Mouse (Mus musculus): ENCODE results near the gene Klhl40. TPM values are rescaled to one million over a fixed set of nuclear protein-coding genes. Genes with fewer than 3 reads are reported as not detected.

Gene Klhl40
- polyA plus RNA-seq, 1 experiment from 2014 or later = 2.1 TPM

DNA sequence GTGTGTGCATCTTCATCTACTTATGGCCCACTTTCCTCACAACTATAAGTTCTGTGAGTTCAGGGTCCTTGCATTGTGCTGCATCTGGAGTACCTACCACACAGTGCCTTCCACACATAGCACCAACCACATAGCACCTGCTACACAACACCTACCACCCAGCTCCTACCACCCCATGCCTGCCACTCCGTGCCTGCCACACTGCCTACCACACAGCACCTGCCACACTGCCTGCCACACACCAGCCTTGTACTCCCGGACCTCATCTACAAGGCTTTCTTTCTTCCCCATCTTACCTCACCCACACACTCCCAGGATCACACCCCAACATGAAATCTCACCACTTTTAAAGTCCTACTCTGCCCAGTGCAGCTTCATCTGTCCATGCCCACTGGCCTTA, 9.0 kb downstream of the Klhl40 start:
- Histone ChIP-seq H3K4me2 (replicated peaks) (no peak overlapping the region), H3K4me3 (no peak overlapping the region), H3K27ac (no peak overlapping the region), H3K4me1 (0 out of 2 replicates have a peak, but pooled peaks cover 3% of the 10 kb centered on the region), H3K9ac (no peak overlapping the region), H3K27me3 (replicated peaks) (no peaks in the 10 kb centered on the region), H3K36me3 (no peaks in the 10 kb centered on the region), H3K9me3 (no peaks in the 10 kb centered on the region)
- 77% methylated on average over 2 of the region's 2 CpGs for WGBS
- no peak for ATAC-seq (ENCODE audit: low FRiP score, low read depth)

DNA sequence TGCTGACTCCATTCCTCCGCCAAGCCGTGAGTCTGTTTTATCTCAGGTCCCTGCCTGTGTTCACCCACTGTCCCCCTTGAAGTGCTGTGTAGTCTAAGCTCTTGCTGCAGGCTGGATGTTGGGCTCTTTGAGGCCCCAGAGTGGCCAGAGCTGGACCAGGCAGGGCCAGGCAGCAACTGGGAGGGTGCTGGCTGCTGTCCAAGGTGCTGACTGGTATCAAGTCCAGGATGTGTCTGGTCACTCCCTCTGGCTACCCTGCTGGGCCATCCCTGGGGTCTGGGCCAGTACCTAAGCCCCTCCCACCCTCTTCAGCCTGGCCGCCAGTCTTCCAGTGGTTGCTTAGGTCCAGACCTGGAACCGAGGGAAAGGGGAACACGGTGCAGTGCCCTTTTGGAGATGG, 13.8 kb downstream of the Klhl40 start:
- H3K4me1 ChIP-seq = 0 out of 2 replicates have a peak, but pooled peaks cover 5% of the 10 kb centered on the region
- H3K9ac ChIP-seq = no peak overlapping the region
- no peak overlapping the region for H3K4me3 ChIP-seq
- WGBS = 15% methylated on average over 5 of the region's 5 CpGs
- no peak overlapping the region for H3K27ac ChIP-seq
- H3K4me2 ChIP-seq (replicated peaks) = no peak overlapping the region
- H3K36me3 ChIP-seq = no peaks in the 10 kb centered on the region
- H3K27me3 ChIP-seq (replicated peaks) = no peaks in the 10 kb centered on the region
- H3K9me3 ChIP-seq = no peaks in the 10 kb centered on the region
- no peak for ATAC-seq (ENCODE audit: low FRiP score, low read depth)

DNA sequence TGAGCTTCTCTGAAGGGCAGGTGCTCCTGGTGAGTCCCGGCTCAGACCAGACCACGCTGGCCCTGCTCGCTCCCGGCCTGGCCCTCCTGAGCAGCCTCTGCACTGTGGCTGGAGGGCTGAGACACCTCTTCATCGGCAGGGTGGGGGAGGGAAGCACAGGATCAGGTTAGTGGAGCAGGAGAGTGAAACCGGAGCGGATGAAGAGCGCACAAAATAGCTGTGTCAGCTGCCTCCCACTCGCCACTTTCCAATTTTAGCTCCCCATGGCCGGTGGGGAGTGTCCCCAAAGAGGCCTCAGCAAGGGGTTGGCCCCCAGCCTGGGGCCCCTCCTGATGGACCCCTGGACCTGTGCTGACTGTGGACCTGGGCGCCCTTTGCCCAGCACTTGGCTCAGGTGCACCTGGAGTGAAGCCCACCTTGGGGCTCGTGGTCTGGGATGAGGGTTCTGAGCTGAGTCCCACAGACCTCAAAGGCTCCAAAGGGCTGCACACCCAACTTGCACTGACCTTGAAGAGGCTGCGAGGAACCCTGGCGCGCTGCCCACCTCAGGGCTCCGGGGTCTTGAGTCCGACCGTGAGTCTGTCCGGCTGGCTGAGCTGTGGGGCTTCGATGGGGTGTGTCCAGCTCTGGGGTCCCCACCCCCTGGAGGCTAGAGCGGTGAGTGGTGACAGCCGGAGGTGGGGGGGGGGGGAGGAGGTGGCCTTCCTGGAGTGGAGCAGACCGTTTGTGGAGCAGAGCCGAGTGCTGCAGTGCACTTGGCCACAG, 14.5 kb downstream of the Klhl40 start, which contains the start of gene Hhatl:
Hhatl (minus strand) TSS at position 751 of the 765 bp plus-strand sequence.
- Histone ChIP-seq H3K9ac (no peak within 1 kb of the TSS), H3K4me2 (replicated peaks) (no peak within 1 kb of the TSS), H3K27ac (no peak within 1 kb of the TSS), H3K36me3 (no peaks in the 10 kb centered on the region), H3K27me3 (replicated peaks) (no peaks in the 10 kb centered on the region), H3K4me1 (0 out of 2 replicates have a peak, but pooled peaks cover 5% of the 10 kb centered on the region), H3K4me3 (no peak within 1 kb of the TSS), H3K9me3 (no peaks in the 10 kb centered on the region)
- WGBS = 53% methylated on average over 24 of the region's 24 CpGs
- ATAC-seq (ENCODE audit: low FRiP score, low read depth) = no peak

- Histone ChIP-seq H3K27me3 (replicated peaks) (0 out of 2 replicates have a peak, but pooled peaks cover 5% of the 10 kb centered on the region), H3K4me1 (peaks cover 3% of the 10 kb centered on the region; the same call in 1 of the 2 replicates), H3K9me3 (no peaks in the 10 kb centered on the region), H3K27ac (no peak overlapping the region), H3K9ac (no peak overlapping the region), H3K36me3 (no peaks in the 10 kb centered on the region), H3K4me2 (replicated peaks) (no peak overlapping the region), H3K4me3 (no peak overlapping the region)
- no peak for ATAC-seq (ENCODE audit: low FRiP score, low read depth)
- 42% methylated on average over 1 of the region's 1 CpGs for WGBS
These were observed 17.6 kb downstream of the Klhl40 start for GRCm38 (mm10) chr9:121794972-121795539.

DNA sequence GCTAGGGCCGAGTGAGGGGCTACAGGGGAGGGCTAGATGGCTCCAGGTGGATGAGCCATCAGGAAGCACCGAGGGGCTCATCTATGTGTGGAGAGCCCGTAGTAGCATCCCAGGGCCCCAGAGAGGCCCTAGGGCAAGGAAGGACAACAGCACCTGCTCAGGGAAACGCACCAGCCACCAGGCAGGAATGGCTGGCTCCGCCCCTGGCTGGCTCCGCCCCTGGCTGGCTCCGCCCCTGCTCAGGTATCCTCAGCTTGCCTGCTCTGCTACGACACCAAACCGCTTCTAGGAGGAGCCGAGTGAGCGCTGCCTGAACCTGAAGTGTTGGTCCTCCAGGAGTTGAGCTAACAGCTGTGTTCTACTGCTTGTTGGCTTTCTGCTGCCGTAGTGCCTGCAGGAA, 20.3 kb downstream of the Klhl40 start:
- Histone ChIP-seq H3K4me3 (no peak overlapping the region), H3K4me2 (replicated peaks) (no peak overlapping the region), H3K36me3 (no peaks in the 10 kb centered on the region), H3K9ac (no peak overlapping the region), H3K27ac (no peak overlapping the region), H3K9me3 (no peaks in the 10 kb centered on the region), H3K4me1 (peaks cover 5% of the 10 kb centered on the region; the same call in 1 of the 2 replicates), H3K27me3 (replicated peaks) (0 out of 2 replicates have a peak, but pooled peaks cover 5% of the 10 kb centered on the region)
- 15% methylated on average over 12 of the region's 12 CpGs for WGBS
- ATAC-seq (ENCODE audit: low FRiP score, low read depth) = no peak

- Histone ChIP-seq H3K36me3 (no peaks in the 10 kb centered on the region), H3K27ac (no peak overlapping the region), H3K27me3 (replicated peaks) (0 out of 2 replicates have a peak, but pooled peaks cover 5% of the 10 kb centered on the region), H3K9ac (no peak overlapping the region), H3K4me2 (replicated peaks) (no peak overlapping the region), H3K9me3 (no peaks in the 10 kb centered on the region), H3K4me1 (peaks cover 10% of the 10 kb centered on the region; the same call in 1 of the 2 replicates), H3K4me3 (no peak overlapping the region)
- no peak for ATAC-seq (ENCODE audit: low FRiP score, low read depth)
- WGBS = 53% methylated on average over 6 of the region's 6 CpGs
These were observed 21.6 kb downstream of the Klhl40 start for GRCm38 (mm10) chr9:121798887-121799520.

- H3K27ac ChIP-seq = no peak overlapping the region
- no peaks in the 10 kb centered on the region for H3K9me3 ChIP-seq
- 0 out of 2 replicates have a peak, but pooled peaks cover under 1% of the 10 kb centered on the region for H3K27me3 ChIP-seq (replicated peaks)
- no peak overlapping the region for H3K9ac ChIP-seq
- no peak overlapping the region for H3K4me2 ChIP-seq (replicated peaks)
- 69% methylated on average over 7 of the region's 7 CpGs for WGBS
- no peaks in the 10 kb centered on the region for H3K36me3 ChIP-seq
- no peak for ATAC-seq (ENCODE audit: low FRiP score, low read depth)
- no peak overlapping the region for H3K4me3 ChIP-seq
- peaks cover 16% of the 10 kb centered on the region for H3K4me1 ChIP-seq
These were observed 25.3 kb downstream of the Klhl40 start for GRCm38 (mm10) chr9:121802747-121803146.

- Histone ChIP-seq H3K27me3 (replicated peaks) (no peaks in the 10 kb centered on the region), H3K9ac (no peak overlapping the region), H3K4me2 (replicated peaks) (no peak overlapping the region), H3K4me1 (peaks cover 51% of the 10 kb centered on the region), H3K36me3 (no peaks in the 10 kb centered on the region), H3K9me3 (no peaks in the 10 kb centered on the region), H3K27ac (no peak overlapping the region), H3K4me3 (no peak overlapping the region)
- 76% methylated on average over 1 of the region's 1 CpGs for WGBS
- no peak for ATAC-seq (ENCODE audit: low FRiP score, low read depth)
These were observed 30.1 kb downstream of the Klhl40 start for GRCm38 (mm10) chr9:121807546-121807945.

- ATAC-seq (ENCODE audit: low FRiP score, low read depth) = no peak
- Histone ChIP-seq H3K36me3 (no peaks in the 10 kb centered on the region), H3K9me3 (no peaks in the 10 kb centered on the region), H3K9ac (no peak overlapping the region), H3K4me3 (no peak overlapping the region), H3K4me1 (peaks cover 47% of the 10 kb centered on the region), H3K27me3 (replicated peaks) (no peaks in the 10 kb centered on the region), H3K4me2 (replicated peaks) (no peak overlapping the region), H3K27ac (no peak overlapping the region)
- WGBS = 56% methylated on average over 7 of the region's 7 CpGs
These were observed 30.5 kb downstream of the Klhl40 start for GRCm38 (mm10) chr9:121807947-121808346.

DNA sequence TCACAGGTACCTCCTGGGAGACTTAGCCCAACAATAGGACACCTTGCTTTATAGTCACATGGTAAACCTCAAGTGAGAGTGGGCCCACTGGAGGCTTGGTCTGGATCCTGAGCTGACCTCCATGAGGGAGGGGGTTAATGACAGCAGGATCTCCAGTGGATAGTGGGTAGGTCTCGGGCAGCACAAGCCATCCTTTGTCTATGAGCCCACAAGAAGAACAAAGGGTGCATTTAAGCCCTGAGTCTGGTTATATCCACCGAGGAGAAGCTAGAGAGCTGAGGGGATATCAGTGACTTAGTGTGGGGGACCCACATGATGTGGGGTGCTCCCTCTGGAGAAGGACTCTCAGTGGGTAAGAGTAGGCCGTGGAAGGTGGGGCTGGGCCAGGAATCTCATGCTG, 31.1 kb downstream of the Klhl40 start:
- 39% methylated on average over 3 of the region's 3 CpGs for WGBS
- Histone ChIP-seq H3K4me3 (no peak overlapping the region), H3K4me2 (replicated peaks) (no peak overlapping the region), H3K9me3 (no peaks in the 10 kb centered on the region), H3K36me3 (no peaks in the 10 kb centered on the region), H3K27me3 (replicated peaks) (no peaks in the 10 kb centered on the region; the same call in 1 of the 2 replicates), H3K27ac (no peak overlapping the region), H3K9ac (no peak overlapping the region), H3K4me1 (peaks cover 45% of the 10 kb centered on the region)
- ATAC-seq (ENCODE audit: low FRiP score, low read depth) = no peak

GRCm38 (mm10) chr9:121810081-121810821, 32.8 kb downstream of the Klhl40 start:
- H3K9ac ChIP-seq = peak overlapping the region; percentile 33; the same call in 1 of the 2 replicates
- H3K4me1 ChIP-seq = peaks cover 45% of the 10 kb centered on the region
- H3K4me2 ChIP-seq (replicated peaks) = peak overlapping the region; percentile 32
- H3K27ac ChIP-seq = peak overlapping the region; percentile 57
- no peaks in the 10 kb centered on the region; the same call in 1 of the 2 replicates for H3K27me3 ChIP-seq (replicated peaks)
- H3K36me3 ChIP-seq = no peaks in the 10 kb centered on the region
- WGBS = 9% methylated on average over 14 of the region's 15 CpGs
- no peaks in the 10 kb centered on the region for H3K9me3 ChIP-seq
- no peak overlapping the region for H3K4me3 ChIP-seq
- peak; percentile 76 for ATAC-seq (ENCODE audit: low FRiP score, low read depth)
